Mouse (Mus musculus) stomach, postnatal 0 days (tissue): ENCODE data around the gene Gm10778. TPM values are rescaled to one million over a fixed set of nuclear protein-coding genes. Genes with fewer than 3 reads are reported as not detected.
"Not testable (repeated sequence)": the region's sequence is repeated elsewhere in the genome, so short reads cannot be mapped to it uniquely, and the experiment has no call there.

Source experiments
- ATAC-seq: fragments of 200-750 bp; cut with Nextera tagmentation; 2 replicates; pipeline ENCODE4 v1.8.0; 2017; ENCODE audit not compliant: low FRiP score, low TSS enrichment
- DNase-seq: peaks from one replicate; pipeline ENCODE4 v3.0.0-alpha.2; 2016; ENCODE audit warnings: low spot score
- H3K27ac ChIP-seq: fragments of 300-500 bp; sonication (generic); replicated peaks from 2 replicates; pipeline ENCODE4 v1.5.1; 2014; ENCODE audit warnings: mild to moderate bottlenecking, control low read depth
- H3K27me3 ChIP-seq: fragments of 300-500 bp; sonication (generic); 2 replicates; pipeline ENCODE4 v1.6.1; 2014; ENCODE audit warnings: low read length; ENCODE audit not compliant: control insufficient read depth, insufficient read depth
- H3K36me3 ChIP-seq: fragments of 300-500 bp; sonication (generic); 2 replicates; pipeline ENCODE4 v1.6.1; 2014; ENCODE audit warnings: low read length, mixed read lengths; ENCODE audit not compliant: control insufficient read depth, insufficient read depth
- H3K4me1 ChIP-seq: fragments of 300-500 bp; sonication (generic); replicated peaks from 2 replicates; pipeline ENCODE4 v1.6.1; 2014; ENCODE audit warnings: antibody characterized with exemption; ENCODE audit not compliant: control insufficient read depth, insufficient read depth
- H3K4me2 ChIP-seq: fragments of 300-500 bp; sonication (generic); replicated peaks from 2 replicates; pipeline ENCODE4 v1.6.1; 2014; ENCODE audit warnings: low read depth, mild to moderate bottlenecking, control low read depth, moderate library complexity
- H3K4me3 ChIP-seq: fragments of 300-500 bp; sonication (generic); 2 replicates; pipeline ENCODE4 v1.5.1; 2014; ENCODE audit warnings: low read depth, low read length, control low read depth
- H3K9ac ChIP-seq: fragments of 300-500 bp; sonication (generic); 2 replicates; pipeline ENCODE4 v1.6.1; 2014; ENCODE audit warnings: mild to moderate bottlenecking, low read length, control low read depth, mixed read lengths
- H3K9me3 ChIP-seq: fragments of 300-500 bp; sonication (generic); 2 replicates; pipeline ENCODE4 v1.6.1; 2016; ENCODE audit warnings: low read length; ENCODE audit not compliant: control insufficient read depth
- CTCF ChIP-seq: IDR thresholded peaks from 2 replicates; pipeline ENCODE4 v1.5.1; 2016; ENCODE audit warnings: antibody characterized with exemption, low read depth, mild to moderate bottlenecking, moderate library complexity
- EP300 ChIP-seq: optimal IDR thresholded peaks from 2 replicates; pipeline ENCODE3; 2016; ENCODE audit warnings: antibody characterized with exemption
- WGBS: fragments of 180-500 bp; shearing (Covaris S2); extraction: QIAGEN DNeasy Blood & Tissue Kit; methylation state at CpG from one replicate; pipeline ENCODE4 v1.1.7; 2014; 5-methylcytosine and 5-hydroxymethylcytosine counted together
- polyA plus RNA-seq: library from polyadenylated mRNA; unstranded; fragments of >200 nt; fragmentation: Nextera tagmentation; extraction: Ambion mirVana; gene quantifications from 2 replicates; pipeline ENCODE4 v1.2.1, GENCODE M21; 2015

The Gm10778 gene
- polyA plus RNA-seq, 1 experiment from 2014 or later, result 2.4 TPM

- Histone ChIP-seq H3K4me1 (no peaks in the 10 kb centered on the region), H3K27ac (no peak overlapping the region), H3K27me3 (no peaks in the 10 kb centered on the region), H3K36me3 (peaks cover 3% of the 10 kb centered on the region; the same call in 1 of the 2 replicates), H3K9ac (no peak overlapping the region), H3K4me3 (no peak overlapping the region), H3K9me3 (peaks cover 15% of the 10 kb centered on the region), H3K4me2 (no peak overlapping the region)
- 97% methylated on average over 2 of the region's 2 CpGs for WGBS
- TF ChIP-seq EP300 (no peak), CTCF (no peak)
- ATAC-seq (no peak), DNase-seq (no peak)
Measured at GRCm38 (mm10) chr10:81656174-81656573, 7.3 kb downstream of the Gm10778 start.

- not testable (repeated sequence) for DNase-seq, H3K4me3 ChIP-seq, H3K9me3 ChIP-seq, H3K4me2 ChIP-seq, H3K27ac ChIP-seq, H3K27me3 ChIP-seq, H3K36me3 ChIP-seq, H3K9ac ChIP-seq, H3K4me1 ChIP-seq, ATAC-seq
- WGBS, result no CpG with 5 or more reads among the region's 18 CpGs
Measured at GRCm38 (mm10) chr10:81687114-81687513, 38.3 kb downstream of the Gm10778 start.

DNA sequence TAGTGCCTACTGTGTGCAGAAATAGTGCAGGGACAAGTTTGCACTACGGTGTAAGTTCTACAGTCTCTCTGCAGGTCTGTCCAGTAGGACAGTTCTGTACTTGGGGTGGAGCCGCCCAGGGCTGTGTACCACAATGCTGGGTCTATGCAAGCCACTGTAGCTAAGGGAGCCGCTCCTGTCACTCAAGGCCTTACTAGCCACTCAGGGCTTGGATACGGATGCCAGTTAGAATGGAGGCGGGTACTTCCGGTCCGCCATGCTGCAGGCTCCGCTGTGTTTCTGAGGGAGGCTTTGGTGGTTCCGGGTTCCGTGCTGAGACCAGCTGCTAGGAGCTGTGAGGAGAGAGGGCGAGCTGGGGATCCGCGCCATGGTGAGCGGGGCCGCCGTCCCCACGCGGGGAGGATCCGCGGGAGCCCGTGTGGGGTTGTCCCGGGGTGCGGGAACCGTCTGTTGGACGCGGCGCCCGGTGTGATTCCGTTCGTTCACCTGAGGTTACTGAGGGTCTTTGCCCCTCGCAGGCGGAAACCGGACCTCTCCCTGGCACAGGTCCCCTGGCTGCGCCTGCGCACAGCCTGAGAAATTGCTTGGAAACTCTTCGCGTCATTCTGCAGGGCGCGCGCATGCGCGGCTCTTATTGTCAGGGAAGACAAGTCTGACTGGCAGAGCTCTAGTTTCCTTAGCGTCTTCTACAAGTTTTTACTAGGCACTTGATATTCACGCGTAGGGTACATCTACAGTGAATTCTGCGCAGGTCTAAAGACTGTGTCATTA lies 55.9 kb downstream of the Gm10778 start, which contains the start of gene Zfp433:
Gene Zfp433 (plus strand): TSS at position 295 of the 771 bp plus-strand sequence.
- not testable (repeated sequence) for H3K4me2 ChIP-seq, H3K4me3 ChIP-seq, H3K36me3 ChIP-seq, H3K9me3 ChIP-seq, DNase-seq, H3K27me3 ChIP-seq, H3K9ac ChIP-seq, H3K27ac ChIP-seq, H3K4me1 ChIP-seq
- WGBS, result no CpG with 5 or more reads among the region's 46 CpGs
- ATAC-seq, result peak; percentile 100

Other genes starting within 250 kb of the Gm10778 start
- 40.4 and 42.4 TPM in 2 replicates for gene Nfic, start 193.4 kb upstream of the Gm10778 start, polyA plus RNA-seq
- 0.62 TPM in 2 replicates for gene Celf5, start 166.3 kb upstream of the Gm10778 start, polyA plus RNA-seq
- gene Ncln, start 152.7 kb upstream of the Gm10778 start, polyA plus RNA-seq, result 37.0 and 38.3 TPM in 2 replicates
- 1.0 and 1.5 TPM in 2 replicates for gene S1pr4, start 148.9 kb upstream of the Gm10778 start, polyA plus RNA-seq
- gene Gna15, start 124.8 kb upstream of the Gm10778 start, polyA plus RNA-seq, result 9.8 and 10.1 TPM in 2 replicates
- gene Gna11, start 103.9 kb upstream of the Gm10778 start, polyA plus RNA-seq, result 62.5 and 70.7 TPM in 2 replicates
- gene Aes, start 89.6 kb upstream of the Gm10778 start, polyA plus RNA-seq, result 429 and 495 TPM in 2 replicates
- gene Tle2, start 74.5 kb upstream of the Gm10778 start, polyA plus RNA-seq, result 4.8 and 6.9 TPM in 2 replicates
- gene Tle6, start 48.0 kb upstream of the Gm10778 start, polyA plus RNA-seq, result 7.6 and 8.9 TPM in 2 replicates
- 0.24 and 0.35 TPM in 2 replicates for gene BC025920, start 42.8 kb upstream of the Gm10778 start, polyA plus RNA-seq
- 15.1 and 15.6 TPM in 2 replicates for gene Sirt6, start 21.3 kb upstream of the Gm10778 start, polyA plus RNA-seq
- 3.3 and 5.3 TPM in 2 replicates for gene Ankrd24, start 20.5 kb upstream of the Gm10778 start, polyA plus RNA-seq
- 8.2 and 8.5 TPM in 2 replicates for gene Zfp433, start 55.8 kb downstream of the Gm10778 start, polyA plus RNA-seq
- gene Gm3055, start 122.1 kb downstream of the Gm10778 start, polyA plus RNA-seq, result 1.7 and 1.9 TPM in 2 replicates
- gene Gm4767, start 163.1 kb downstream of the Gm10778 start, polyA plus RNA-seq, result 1.4 and 1.6 TPM in 2 replicates
- 4.0 and 4.6 TPM in 2 replicates for gene Gm32687, start 214.9 kb downstream of the Gm10778 start, polyA plus RNA-seq